Comparison of ENCODE assay signal across 16 mouse cellular contexts in the genomic region with DNA sequence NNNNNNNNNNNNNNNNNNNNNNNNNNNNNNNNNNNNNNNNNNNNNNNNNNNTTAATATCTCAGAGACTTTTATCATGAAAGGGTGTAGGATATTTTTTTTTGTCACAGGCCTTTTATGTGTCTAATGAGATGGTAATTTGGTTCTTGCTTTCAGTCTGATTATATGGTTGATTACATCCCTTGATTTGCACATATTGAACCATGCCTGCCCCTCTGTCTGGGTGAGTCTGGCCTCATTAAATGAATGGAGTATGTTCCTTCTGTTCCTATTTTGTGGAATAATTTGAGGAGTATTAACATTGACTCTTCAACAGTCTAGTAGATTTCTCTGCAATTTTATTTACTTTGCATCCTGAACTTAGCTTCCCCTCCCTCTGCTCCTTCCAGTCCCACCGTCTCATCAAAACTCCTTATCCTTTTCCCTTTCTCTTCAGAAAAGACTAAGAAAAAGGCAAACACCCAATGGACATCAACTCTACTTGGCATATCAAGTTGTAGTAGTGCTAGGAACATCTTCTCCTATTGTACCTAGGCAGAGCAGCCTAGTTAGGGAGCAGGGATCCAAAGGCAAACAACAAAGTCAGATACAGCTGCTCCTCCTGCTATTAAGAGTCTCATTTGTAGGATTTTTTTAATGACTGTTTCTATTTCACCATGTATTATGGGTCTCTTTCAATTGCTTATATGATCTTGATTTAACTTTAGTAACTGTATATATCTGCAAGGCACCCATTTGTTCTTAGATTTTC.
DNase-seq lines count a peak whose midpoint lies in the region; ATAC-seq lines count a peak whose summit lies in the region.
"Had no signal": no experiment of that assay in that cellular context is flagged by ENCODE, and none has a peak within 500 bp of the region (broad histone marks: within the 10 kb centered on the region; RNA-seq: fewer than 3 reads in every experiment).

No protein-coding gene starts in this region.

- 70% methylated on average over 1 of the region's 1 CpGs for WGBS in hindbrain, embryonic 12.5 days
- WGBS in hindbrain, embryonic 14.5 days: 42% methylated on average over 1 of the region's 1 CpGs
- WGBS in neural tube, embryonic 11.5 days: 46% methylated on average over 1 of the region's 1 CpGs
- 46% methylated on average over 1 of the region's 1 CpGs for WGBS in neural tube, embryonic 15.5 days
- WGBS in forebrain, embryonic 16.5 days: 10% methylated on average over 1 of the region's 1 CpGs

- H3K27ac ChIP-seq in hindbrain, embryonic 12.5 days: no peak overlapping the region
- no peak overlapping the region for H3K27ac ChIP-seq in hindbrain, embryonic 14.5 days
- no peak overlapping the region for H3K27ac ChIP-seq in neural tube, embryonic 11.5 days (ENCODE audit: low read depth, low read length)
- H3K27ac ChIP-seq in neural tube, embryonic 15.5 days (replicated peaks): no peak overlapping the region
- peak overlapping the region; percentile 31 for H3K27ac ChIP-seq in forebrain, embryonic 16.5 days (ENCODE audit: low read length)
- H3K27ac ChIP-seq: liver, embryonic 14.5 days; lung, embryonic 15.5 days; macrophage; stomach, embryonic 15.5 days had no signal

- no peaks in the 10 kb centered on the region for H3K9me3 ChIP-seq in hindbrain, embryonic 12.5 days (replicated peaks)
- no peaks in the 10 kb centered on the region for H3K9me3 ChIP-seq in hindbrain, embryonic 14.5 days (ENCODE audit: control insufficient read depth, low read length)
- H3K9me3 ChIP-seq in neural tube, embryonic 11.5 days (ENCODE audit: control insufficient read depth, low read length): no peaks in the 10 kb centered on the region; the same call in 1 of the 2 replicates
- no peaks in the 10 kb centered on the region for H3K9me3 ChIP-seq in neural tube, embryonic 15.5 days (replicated peaks)
- no peaks in the 10 kb centered on the region for H3K9me3 ChIP-seq in forebrain, embryonic 16.5 days (ENCODE audit: control insufficient read depth, low read length)
- H3K9me3 ChIP-seq: lung, embryonic 15.5 days; stomach, embryonic 15.5 days had no signal

- no peaks in the 10 kb centered on the region for H3K4me1 ChIP-seq in hindbrain, embryonic 12.5 days
- H3K4me1 ChIP-seq in hindbrain, embryonic 14.5 days (replicated peaks; ENCODE audit: control insufficient read depth, insufficient read depth, low read length): no peaks in the 10 kb centered on the region
- H3K4me1 ChIP-seq in neural tube, embryonic 11.5 days (ENCODE audit: control insufficient read depth, insufficient read depth, low read length): no peaks in the 10 kb centered on the region
- no peaks in the 10 kb centered on the region for H3K4me1 ChIP-seq in neural tube, embryonic 15.5 days
- peaks cover 4% of the 10 kb centered on the region; the same call in 1 of the 2 replicates for H3K4me1 ChIP-seq in forebrain, embryonic 16.5 days (replicated peaks; ENCODE audit: control insufficient read depth, insufficient read depth, low read length)
- H3K4me1 ChIP-seq: lung, embryonic 15.5 days; stomach, embryonic 15.5 days had no signal

- no peaks in the 10 kb centered on the region for H3K36me3 ChIP-seq in hindbrain, embryonic 12.5 days
- H3K36me3 ChIP-seq in hindbrain, embryonic 14.5 days (replicated peaks; ENCODE audit: control insufficient read depth, insufficient read depth): no peaks in the 10 kb centered on the region
- no peaks in the 10 kb centered on the region for H3K36me3 ChIP-seq in neural tube, embryonic 11.5 days (ENCODE audit: control insufficient read depth, insufficient read depth, low read length)
- H3K36me3 ChIP-seq in neural tube, embryonic 15.5 days: no peaks in the 10 kb centered on the region
- H3K36me3 ChIP-seq in forebrain, embryonic 16.5 days (ENCODE audit: control insufficient read depth, insufficient read depth): no peaks in the 10 kb centered on the region
- H3K36me3 ChIP-seq: lung, embryonic 15.5 days; stomach, embryonic 15.5 days had no signal

- H3K27me3 ChIP-seq in hindbrain, embryonic 12.5 days: no peaks in the 10 kb centered on the region
- H3K27me3 ChIP-seq in hindbrain, embryonic 14.5 days (ENCODE audit: control insufficient read depth, insufficient read depth, low read length): no peaks in the 10 kb centered on the region
- H3K27me3 ChIP-seq in neural tube, embryonic 11.5 days (ENCODE audit: control insufficient read depth, insufficient read depth, low read length): no peaks in the 10 kb centered on the region
- H3K27me3 ChIP-seq in neural tube, embryonic 15.5 days (replicated peaks): no peaks in the 10 kb centered on the region
- no peaks in the 10 kb centered on the region for H3K27me3 ChIP-seq in forebrain, embryonic 16.5 days (replicated peaks; ENCODE audit: control insufficient read depth, insufficient read depth, low read length)
- H3K27me3 ChIP-seq: lung, embryonic 15.5 days; stomach, embryonic 15.5 days had no signal

- ATAC-seq in hindbrain, embryonic 12.5 days (ENCODE audit: low FRiP score): peak; percentile 89
- no peak for ATAC-seq in hindbrain, embryonic 14.5 days (ENCODE audit: low FRiP score)
- peak; percentile 75 for ATAC-seq in neural tube, embryonic 11.5 days (ENCODE audit: insufficient read depth, low FRiP score, low TSS enrichment)
- no peak for ATAC-seq in neural tube, embryonic 15.5 days (ENCODE audit: low FRiP score)
- peak; percentile 96 for ATAC-seq in forebrain, embryonic 16.5 days
- ATAC-seq: intestine, embryonic 16.5 days had no signal

- no peak overlapping the region for H3K4me3 ChIP-seq in hindbrain, embryonic 12.5 days
- no peak overlapping the region for H3K4me3 ChIP-seq in hindbrain, embryonic 14.5 days (replicated peaks; ENCODE audit: low read length)
- H3K4me3 ChIP-seq in neural tube, embryonic 11.5 days (ENCODE audit: low read depth, low read length): no peak overlapping the region
- H3K4me3 ChIP-seq in neural tube, embryonic 15.5 days (replicated peaks): no peak overlapping the region
- no peak overlapping the region for H3K4me3 ChIP-seq in forebrain, embryonic 16.5 days (replicated peaks; ENCODE audit: low read length)
- H3K4me3 ChIP-seq: lung, embryonic 15.5 days; stomach, embryonic 15.5 days had no signal

- DNase-seq in hindbrain, embryonic 14.5 days (ENCODE audit: low spot score): no peak
- DNase-seq in neural tube, embryonic 11.5 days (ENCODE audit: low spot score): no peak
- no peak for DNase-seq in layer of hippocampus, adult 18-20 months (ENCODE audit: low spot score in 2 of 2)
- DNase-seq in c-Kit-positive CD71-positive TER-119-positive erythroid progenitor cells, embryonic 14.5 days (ENCODE audit: low spot score): no peak
- DNase-seq: adrenal gland, adult 8-10 months; B cell, adult 2 months; kidney, postnatal 36 days; thymus, adult 2 months had no signal

- H3K9ac ChIP-seq in hindbrain, embryonic 12.5 days: no peak overlapping the region
- H3K9ac ChIP-seq in hindbrain, embryonic 14.5 days: no peak overlapping the region
- no peak overlapping the region for H3K9ac ChIP-seq in neural tube, embryonic 11.5 days (ENCODE audit: low read length)
- H3K9ac ChIP-seq in neural tube, embryonic 15.5 days (replicated peaks): no peak overlapping the region
- no peak overlapping the region for H3K9ac ChIP-seq in forebrain, embryonic 16.5 days (replicated peaks; ENCODE audit: low read depth, low read length)
- H3K9ac ChIP-seq: liver, embryonic 14.5 days; lung, embryonic 15.5 days; stomach, embryonic 15.5 days had no signal

- H3K4me2 ChIP-seq in hindbrain, embryonic 12.5 days (replicated peaks): no peak overlapping the region
- no peak overlapping the region for H3K4me2 ChIP-seq in hindbrain, embryonic 14.5 days (replicated peaks)
- H3K4me2 ChIP-seq in neural tube, embryonic 11.5 days (ENCODE audit: low read depth): no peak overlapping the region
- H3K4me2 ChIP-seq in neural tube, embryonic 15.5 days: no peak overlapping the region
- no peak overlapping the region for H3K4me2 ChIP-seq in forebrain, embryonic 16.5 days (ENCODE audit: low read length)
- H3K4me2 ChIP-seq: lung, embryonic 15.5 days; stomach, embryonic 15.5 days had no signal

Comparison
In these comparisons a context has a peak if more than half of its experiments do, and no peak if none do; other contexts are left out.
1. ATAC-seq: peak in hindbrain, embryonic 12.5 days (single experiment), neural tube, embryonic 11.5 days (single experiment) and forebrain, embryonic 16.5 days (single experiment); none in hindbrain, embryonic 14.5 days (single experiment) and neural tube, embryonic 15.5 days (single experiment).